Mouse (Mus musculus): ENCODE data around the gene Ppp4r3a. TPM values are rescaled to one million over a fixed set of nuclear protein-coding genes. Genes with fewer than 3 reads are reported as not detected.

The Ppp4r3a gene
- polyA plus RNA-seq, 1 experiment from 2014 or later, result 23.3 TPM

DNA sequence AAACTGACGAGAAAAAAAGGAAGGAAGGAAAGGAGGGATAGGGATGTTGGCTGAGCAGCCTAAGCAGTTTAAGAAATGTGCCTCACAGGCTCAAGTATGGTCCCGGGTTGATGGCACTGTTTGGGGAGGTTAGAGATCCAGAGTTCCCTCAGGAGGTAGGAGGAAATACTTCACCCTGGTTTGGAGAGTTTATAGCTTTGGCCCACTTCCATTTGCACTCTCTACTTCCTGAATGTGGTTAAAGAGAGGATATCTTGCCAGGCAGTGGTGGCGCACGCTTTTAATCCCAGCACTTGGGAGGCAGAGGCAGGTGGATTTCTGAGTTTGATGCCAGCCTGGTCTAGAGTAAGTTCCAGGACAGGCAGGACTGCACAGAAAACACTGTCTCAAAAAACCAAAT lies 74.3 kb downstream of the Ppp4r3a start:
- H3K4me3 ChIP-seq (replicated peaks), result no peak overlapping the region
- no peak for ATAC-seq (ENCODE audit: low FRiP score)
- H3K9ac ChIP-seq (replicated peaks), result no peak overlapping the region
- H3K27ac ChIP-seq (replicated peaks), result no peak overlapping the region
- H3K27me3 ChIP-seq (replicated peaks), result no peaks in the 10 kb centered on the region
- WGBS, result 82% methylated on average over 4 of the region's 4 CpGs
- H3K4me1 ChIP-seq, result peaks cover 46% of the 10 kb centered on the region
- H3K9me3 ChIP-seq (replicated peaks), result no peaks in the 10 kb centered on the region
- no peak overlapping the region for H3K4me2 ChIP-seq
- no peaks in the 10 kb centered on the region for H3K36me3 ChIP-seq

GRCm38 (mm10) chr12:101008648-101009047 lies 74.9 kb downstream of the Ppp4r3a start:
- 39% methylated on average over 4 of the region's 4 CpGs for WGBS
- Histone ChIP-seq H3K27ac (replicated peaks) (no peak overlapping the region), H3K9ac (replicated peaks) (no peak overlapping the region), H3K4me2 (no peak overlapping the region), H3K4me3 (replicated peaks) (no peak overlapping the region), H3K27me3 (replicated peaks) (no peaks in the 10 kb centered on the region), H3K9me3 (replicated peaks) (no peaks in the 10 kb centered on the region), H3K4me1 (peaks cover 45% of the 10 kb centered on the region), H3K36me3 (no peaks in the 10 kb centered on the region)
- no peak for ATAC-seq (ENCODE audit: low FRiP score)

DNA sequence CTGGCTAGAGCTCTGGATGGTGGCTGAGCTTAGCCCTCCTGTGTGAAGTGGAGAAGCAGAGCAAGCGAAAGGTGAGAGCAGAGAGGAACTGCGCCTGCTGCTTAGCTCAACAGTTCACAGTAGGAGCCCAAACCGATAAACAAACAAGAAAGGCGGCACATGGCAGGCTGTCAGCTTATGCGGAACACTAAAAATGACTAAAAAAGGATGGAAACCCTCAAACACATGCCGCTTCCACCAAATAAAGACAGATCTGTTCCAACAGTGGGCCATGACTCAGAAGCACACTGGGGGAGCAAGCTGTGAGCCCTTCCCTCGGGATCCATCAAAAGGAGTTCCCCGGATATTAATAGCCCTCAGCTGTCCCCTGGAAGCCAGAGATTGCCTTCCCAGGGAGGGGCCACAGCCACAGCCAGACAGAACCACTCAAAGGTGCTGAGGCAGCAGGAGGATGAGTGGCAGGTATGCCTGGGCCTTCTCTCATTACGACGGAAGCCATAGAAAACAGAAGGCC lies 75.5 kb downstream of the Ppp4r3a start:
- H3K9me3 ChIP-seq (replicated peaks), result no peaks in the 10 kb centered on the region
- peaks cover 41% of the 10 kb centered on the region for H3K4me1 ChIP-seq
- H3K4me2 ChIP-seq, result no peak overlapping the region
- H3K27ac ChIP-seq (replicated peaks), result 0 out of 2 replicates have a peak overlapping the region, but pooled peaks have one; percentile 18
- no peaks in the 10 kb centered on the region for H3K27me3 ChIP-seq (replicated peaks)
- H3K4me3 ChIP-seq (replicated peaks), result no peak overlapping the region
- no peaks in the 10 kb centered on the region for H3K36me3 ChIP-seq
- H3K9ac ChIP-seq (replicated peaks), result no peak overlapping the region
- WGBS, result 15% methylated on average over 10 of the region's 10 CpGs
- no peak for ATAC-seq (ENCODE audit: low FRiP score)

DNA sequence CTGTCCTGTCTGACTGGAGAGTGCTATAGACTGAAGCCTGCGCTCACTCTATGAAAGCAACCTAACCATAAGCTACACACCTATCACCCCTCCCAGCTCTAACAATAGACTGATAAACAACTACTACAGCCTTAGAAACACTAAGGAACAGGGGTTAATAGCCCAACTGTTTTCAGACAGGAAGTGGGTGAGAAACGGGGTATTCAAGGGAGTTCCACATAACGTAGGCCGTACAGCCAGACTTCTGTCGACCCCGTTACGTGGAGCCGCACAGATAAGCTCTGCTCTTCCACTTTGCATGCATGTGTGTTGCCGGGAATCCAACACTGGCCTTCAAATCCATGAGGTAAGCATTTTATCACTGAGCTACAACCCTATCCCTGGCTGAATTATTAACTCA lies 76.1 kb downstream of the Ppp4r3a start:
- WGBS, result 78% methylated on average over 9 of the region's 9 CpGs
- 0 out of 2 replicates have a peak overlapping the region, but pooled peaks have one; percentile 18 for H3K27ac ChIP-seq (replicated peaks)
- peaks cover 35% of the 10 kb centered on the region for H3K4me1 ChIP-seq

DNA sequence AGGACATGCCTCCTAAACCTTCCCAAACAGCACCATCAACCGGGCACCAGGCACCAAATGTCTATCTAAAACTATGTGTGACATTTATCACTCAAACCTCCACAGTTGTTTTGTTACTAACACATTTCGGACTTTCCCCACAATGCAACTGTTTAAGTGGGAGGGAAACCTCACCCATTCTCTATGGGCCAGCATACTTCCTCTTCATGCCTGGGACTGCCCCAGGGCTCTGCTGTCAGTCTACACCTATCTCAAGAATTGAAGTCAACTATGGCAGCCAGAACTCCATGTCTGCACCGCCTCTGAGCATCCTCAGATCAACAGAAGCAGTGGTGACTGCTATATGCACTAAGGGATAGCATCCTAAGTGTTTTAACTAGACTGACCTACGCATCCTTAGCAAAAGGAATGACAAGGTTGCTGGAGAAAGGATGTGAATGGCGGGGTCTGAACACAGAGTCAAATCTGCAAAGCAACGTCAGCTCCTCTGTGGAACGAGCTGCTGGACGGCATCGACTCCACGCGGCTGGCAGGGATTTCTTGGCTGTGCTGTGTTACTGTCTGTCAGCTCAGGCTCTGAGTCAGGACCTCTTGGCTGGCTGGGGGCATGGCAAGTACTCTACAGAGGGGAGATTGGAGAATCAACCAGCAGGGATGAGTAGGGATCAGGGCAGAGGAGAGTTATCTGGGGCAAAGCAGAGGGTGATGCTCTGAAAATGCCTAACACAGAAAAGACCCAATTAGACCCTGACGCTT lies 77.7 kb downstream of the Ppp4r3a start:
- H3K9me3 ChIP-seq (replicated peaks), result no peaks in the 10 kb centered on the region
- no peak for ATAC-seq (ENCODE audit: low FRiP score)
- no peak overlapping the region for H3K4me3 ChIP-seq (replicated peaks)
- no peak overlapping the region for H3K9ac ChIP-seq (replicated peaks)
- no peak overlapping the region for H3K27ac ChIP-seq (replicated peaks)
- no peak overlapping the region for H3K4me2 ChIP-seq
- H3K36me3 ChIP-seq, result no peaks in the 10 kb centered on the region
- peaks cover 36% of the 10 kb centered on the region for H3K4me1 ChIP-seq
- H3K27me3 ChIP-seq (replicated peaks), result no peaks in the 10 kb centered on the region
- WGBS, result 89% methylated on average over 12 of the region's 12 CpGs

More for the DNA sequence above, 76.1 kb downstream of the Ppp4r3a start:
- no peaks in the 10 kb centered on the region for H3K36me3 ChIP-seq
- H3K9me3 ChIP-seq (replicated peaks), result no peaks in the 10 kb centered on the region
- no peak overlapping the region for H3K4me3 ChIP-seq (replicated peaks)
- no peak for ATAC-seq (ENCODE audit: low FRiP score)
- H3K9ac ChIP-seq (replicated peaks), result no peak overlapping the region
- H3K27me3 ChIP-seq (replicated peaks), result no peaks in the 10 kb centered on the region
- H3K4me2 ChIP-seq, result no peak overlapping the region

DNA sequence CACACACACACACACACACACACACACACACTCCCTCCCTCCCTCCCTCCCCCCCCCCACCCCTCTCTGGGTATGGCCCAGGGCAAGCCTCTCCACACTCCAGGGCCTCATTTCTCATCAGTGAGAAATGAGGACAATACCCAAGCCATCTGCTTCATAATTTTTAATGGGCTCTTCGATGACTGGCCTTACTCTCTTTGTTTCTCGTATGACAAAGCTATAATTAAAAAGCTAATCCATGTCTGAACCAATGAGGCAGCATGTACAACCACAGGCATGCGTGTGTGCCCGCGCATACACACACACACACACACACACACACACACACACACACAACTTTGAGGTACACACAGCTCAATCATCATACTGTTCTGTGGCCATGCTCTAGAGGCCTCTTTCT lies 78.5 kb downstream of the Ppp4r3a start:
- Histone ChIP-seq H3K27ac (replicated peaks) (no peak overlapping the region), H3K27me3 (replicated peaks) (no peaks in the 10 kb centered on the region), H3K4me1 (peaks cover 35% of the 10 kb centered on the region), H3K9me3 (replicated peaks) (no peaks in the 10 kb centered on the region), H3K36me3 (no peaks in the 10 kb centered on the region), H3K4me3 (replicated peaks) (no peak overlapping the region), H3K4me2 (no peak overlapping the region), H3K9ac (replicated peaks) (no peak overlapping the region)
- ATAC-seq (ENCODE audit: low FRiP score), result no peak
- 29% methylated on average over 5 of the region's 5 CpGs for WGBS

GRCm38 (mm10) chr12:101002801-101003513 lies 80.5 kb downstream of the Ppp4r3a start:
- H3K36me3 ChIP-seq, result no peaks in the 10 kb centered on the region
- no peak overlapping the region for H3K9ac ChIP-seq (replicated peaks)
- WGBS, result 39% methylated on average over 4 of the region's 4 CpGs
- H3K27ac ChIP-seq (replicated peaks), result no peak overlapping the region
- H3K27me3 ChIP-seq (replicated peaks), result no peaks in the 10 kb centered on the region
- H3K4me1 ChIP-seq, result peaks cover 41% of the 10 kb centered on the region
- H3K4me2 ChIP-seq, result no peak overlapping the region
- no peak for ATAC-seq (ENCODE audit: low FRiP score)
- H3K4me3 ChIP-seq (replicated peaks), result no peak overlapping the region
- H3K9me3 ChIP-seq (replicated peaks), result no peaks in the 10 kb centered on the region

DNA sequence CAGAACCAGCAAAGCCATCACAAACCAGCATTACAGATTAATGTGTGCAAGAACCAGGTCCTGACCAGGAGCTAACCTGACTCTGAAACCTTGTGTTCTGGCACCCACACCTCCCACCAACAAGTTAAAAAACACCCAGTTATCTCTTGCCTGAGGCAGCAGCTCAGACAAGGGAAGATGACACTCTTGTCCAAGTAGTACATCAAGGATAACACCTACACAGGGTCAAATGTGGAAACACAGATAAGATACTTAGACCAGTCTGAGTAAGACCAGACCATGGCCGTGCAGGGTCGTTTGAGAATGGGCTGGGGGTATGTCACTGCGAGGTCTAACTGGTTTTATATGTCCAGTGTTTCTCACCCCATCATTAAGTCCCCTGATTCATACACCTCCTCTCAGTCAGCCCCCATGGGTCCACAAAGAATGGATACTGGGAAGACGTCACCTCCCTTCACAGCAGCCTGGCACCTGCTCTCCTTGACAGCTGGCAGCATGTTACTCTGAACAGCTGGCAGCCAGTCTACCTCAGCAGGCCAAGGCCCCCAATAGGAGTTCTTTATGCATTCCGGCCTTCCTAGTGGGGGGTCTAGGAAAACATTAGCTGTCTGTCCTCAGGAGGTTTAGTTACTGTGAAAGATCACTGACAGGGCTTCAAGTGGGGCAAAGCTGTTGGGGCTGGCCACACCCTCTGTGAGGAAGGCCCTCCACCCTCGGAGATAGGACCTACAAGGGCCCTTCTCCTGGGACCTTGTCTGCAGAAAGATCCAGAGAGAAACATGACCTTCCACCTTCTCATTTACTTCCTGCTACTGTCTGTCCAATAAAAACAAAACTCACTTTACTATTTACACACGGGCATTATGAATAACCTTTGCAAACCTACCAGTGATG lies 84.2 kb downstream of the Ppp4r3a start:
- H3K27ac ChIP-seq (replicated peaks), result no peak overlapping the region
- no peak for ATAC-seq (ENCODE audit: low FRiP score)
- H3K4me2 ChIP-seq, result no peak overlapping the region
- H3K9me3 ChIP-seq (replicated peaks), result no peaks in the 10 kb centered on the region
- H3K4me1 ChIP-seq, result peaks cover 49% of the 10 kb centered on the region
- no peaks in the 10 kb centered on the region for H3K36me3 ChIP-seq
- no peak overlapping the region for H3K9ac ChIP-seq (replicated peaks)
- H3K4me3 ChIP-seq (replicated peaks), result no peak overlapping the region
- H3K27me3 ChIP-seq (replicated peaks), result no peaks in the 10 kb centered on the region
- WGBS, result 44% methylated on average over 7 of the region's 7 CpGs

- H3K9me3 ChIP-seq (replicated peaks), result no peaks in the 10 kb centered on the region
- WGBS, result 46% methylated on average over 8 of the region's 8 CpGs
- H3K4me1 ChIP-seq, result peaks cover 46% of the 10 kb centered on the region
- H3K9ac ChIP-seq (replicated peaks), result no peak overlapping the region
- no peak overlapping the region for H3K4me2 ChIP-seq
- ATAC-seq (ENCODE audit: low FRiP score), result no peak
- H3K4me3 ChIP-seq (replicated peaks), result no peak overlapping the region
- no peaks in the 10 kb centered on the region for H3K36me3 ChIP-seq
- H3K27ac ChIP-seq (replicated peaks), result no peak overlapping the region
- no peaks in the 10 kb centered on the region for H3K27me3 ChIP-seq (replicated peaks)
Observed at GRCm38 (mm10) chr12:100998564-100998962, 84.9 kb downstream of the Ppp4r3a start.

DNA sequence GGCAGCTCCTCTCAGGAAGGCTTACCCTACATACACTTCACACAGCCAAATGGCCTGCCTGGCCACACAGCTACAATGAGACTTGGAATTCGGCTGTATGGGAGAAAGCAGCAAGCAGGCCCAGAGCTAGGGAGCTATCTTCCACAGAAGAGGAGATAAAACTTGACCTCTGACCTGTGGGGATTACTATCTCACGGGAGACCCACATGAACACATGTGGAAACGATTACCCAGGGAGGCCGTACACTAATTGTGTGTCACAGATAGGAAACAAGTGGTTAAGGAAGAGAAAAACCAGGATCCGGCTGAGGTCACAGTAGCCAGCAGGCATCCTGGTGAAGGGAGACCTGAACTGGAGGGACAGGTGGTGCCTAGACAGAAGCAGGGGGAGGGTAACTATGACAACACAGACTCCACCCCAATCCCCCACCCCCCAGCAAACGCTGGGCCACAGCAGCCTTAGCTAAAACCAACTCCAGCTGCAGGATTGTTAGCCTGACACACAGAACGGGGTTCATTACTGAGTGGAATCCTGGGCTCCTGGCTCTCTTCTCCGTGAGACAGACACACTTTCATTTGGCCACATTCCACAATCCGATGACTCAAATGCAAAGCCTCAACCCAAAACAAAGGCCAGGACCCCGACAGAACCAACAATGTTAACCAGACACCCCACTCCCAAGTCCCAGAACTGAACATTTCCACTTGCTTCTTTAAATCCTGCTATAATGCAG lies 85.5 kb downstream of the Ppp4r3a start:
- 30% methylated on average over 10 of the region's 10 CpGs for WGBS
- Histone ChIP-seq H3K9me3 (replicated peaks) (no peaks in the 10 kb centered on the region), H3K4me2 (no peak overlapping the region), H3K36me3 (no peaks in the 10 kb centered on the region), H3K27me3 (replicated peaks) (no peaks in the 10 kb centered on the region), H3K27ac (replicated peaks) (no peak overlapping the region), H3K9ac (replicated peaks) (no peak overlapping the region), H3K4me3 (replicated peaks) (no peak overlapping the region), H3K4me1 (peaks cover 50% of the 10 kb centered on the region)
- ATAC-seq (ENCODE audit: low FRiP score), result no peak

DNA sequence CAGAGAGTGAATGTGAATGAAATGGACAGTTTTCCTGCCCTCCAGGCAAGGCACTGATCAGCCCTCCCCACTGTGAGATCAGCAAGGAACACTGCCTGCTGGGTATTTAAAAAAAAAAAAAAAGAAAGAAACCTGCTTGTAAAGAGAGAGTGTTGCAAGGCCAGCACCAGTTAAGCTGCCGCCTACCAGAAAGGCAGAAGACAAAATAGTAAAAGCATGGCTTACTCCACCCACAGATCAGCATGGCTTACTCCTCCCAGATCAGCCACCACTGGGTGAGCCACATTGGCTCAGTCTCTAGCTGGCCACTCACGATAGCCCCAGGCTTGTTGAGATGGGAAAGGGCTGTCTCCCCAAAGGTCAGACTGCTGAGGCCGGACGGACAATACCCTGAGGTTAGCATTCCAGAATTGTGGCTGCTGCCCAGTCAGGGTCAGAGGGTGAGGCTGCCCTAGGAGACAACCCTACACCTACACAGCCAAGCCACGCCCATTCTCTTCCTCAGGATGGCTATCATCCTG lies 87.1 kb downstream of the Ppp4r3a start:
- Histone ChIP-seq H3K9ac (replicated peaks) (no peak overlapping the region), H3K4me2 (no peak overlapping the region), H3K36me3 (no peaks in the 10 kb centered on the region), H3K4me1 (peaks cover 53% of the 10 kb centered on the region), H3K4me3 (replicated peaks) (no peak overlapping the region), H3K27me3 (replicated peaks) (no peaks in the 10 kb centered on the region), H3K27ac (replicated peaks) (peak overlapping the region; percentile 1; the same call in 1 of the 2 replicates), H3K9me3 (replicated peaks) (no peaks in the 10 kb centered on the region)
- 34% methylated on average over 5 of the region's 5 CpGs for WGBS
- ATAC-seq (ENCODE audit: low FRiP score), result no peak
